Mouse (Mus musculus) hindbrain, embryonic 14.5 days (tissue): ENCODE results near the gene Mpz. TPM values are rescaled to one million over a fixed set of nuclear protein-coding genes. Genes with fewer than 3 reads are reported as not detected.

Source experiments
- ATAC-seq: fragments of 200-750 bp; cut with Nextera tagmentation; 2 replicates; pipeline ENCODE4 v1.8.0; 2017; ENCODE audit warnings: moderate number of reproducible peaks, mild to moderate bottlenecking, moderate TSS enrichment, moderate library complexity; ENCODE audit not compliant: low FRiP score
- DNase-seq: peaks from one replicate; pipeline ENCODE4 v3.0.0-alpha.2; 2015; ENCODE audit warnings: low spot score
- H3K27ac ChIP-seq: fragments of 300-500 bp; sonication (generic); 2 replicates; pipeline ENCODE4 v1.5.1; 2014; ENCODE audit warnings: mild to moderate bottlenecking, moderate library complexity
- H3K27me3 ChIP-seq: fragments of 300-500 bp; sonication (generic); 2 replicates; pipeline ENCODE4 v1.6.1; 2014; ENCODE audit warnings: mild to moderate bottlenecking, low read length, mixed read lengths; ENCODE audit not compliant: control insufficient read depth, insufficient read depth
- H3K36me3 ChIP-seq: fragments of 300-500 bp; sonication (generic); replicated peaks from 2 replicates; pipeline ENCODE4 v1.6.1; 2014; ENCODE audit not compliant: control insufficient read depth, insufficient read depth
- H3K4me1 ChIP-seq: fragments of 300-500 bp; sonication (generic); replicated peaks from 2 replicates; pipeline ENCODE4 v1.6.1; 2014; ENCODE audit warnings: antibody characterized with exemption, low read length, mixed read lengths; ENCODE audit not compliant: control insufficient read depth, insufficient read depth
- H3K4me2 ChIP-seq: fragments of 300-500 bp; sonication (generic); replicated peaks from 2 replicates; pipeline ENCODE4 v1.6.1; 2014; ENCODE audit warnings: mild to moderate bottlenecking, moderate library complexity
- H3K4me3 ChIP-seq: fragments of 300-500 bp; sonication (generic); replicated peaks from 2 replicates; pipeline ENCODE4 v1.5.1; 2014; ENCODE audit warnings: mild to moderate bottlenecking, low read length
- H3K9ac ChIP-seq: fragments of 300-500 bp; sonication (generic); 2 replicates; pipeline ENCODE4 v1.6.1; 2014
- H3K9me3 ChIP-seq: fragments of 300-500 bp; sonication (generic); 2 replicates; pipeline ENCODE4 v1.6.1; 2016; ENCODE audit warnings: low read length; ENCODE audit not compliant: control insufficient read depth
- WGBS: fragments of 180-500 bp; shearing (Covaris S2); extraction: QIAGEN DNeasy Blood & Tissue Kit; methylation state at CpG from one replicate; pipeline ENCODE4 v1.1.7; 2014; 5-methylcytosine and 5-hydroxymethylcytosine counted together
- polyA plus RNA-seq: library from polyadenylated mRNA; unstranded; fragments of >200 nt; fragmentation: Nextera tagmentation; extraction: Ambion mirVana; gene quantifications from 2 replicates; pipeline ENCODE4 v1.2.1, GENCODE M21; 2014

The Mpz gene
- polyA plus RNA-seq, 1 experiment from 2014 or later = 3.5 TPM

DNA sequence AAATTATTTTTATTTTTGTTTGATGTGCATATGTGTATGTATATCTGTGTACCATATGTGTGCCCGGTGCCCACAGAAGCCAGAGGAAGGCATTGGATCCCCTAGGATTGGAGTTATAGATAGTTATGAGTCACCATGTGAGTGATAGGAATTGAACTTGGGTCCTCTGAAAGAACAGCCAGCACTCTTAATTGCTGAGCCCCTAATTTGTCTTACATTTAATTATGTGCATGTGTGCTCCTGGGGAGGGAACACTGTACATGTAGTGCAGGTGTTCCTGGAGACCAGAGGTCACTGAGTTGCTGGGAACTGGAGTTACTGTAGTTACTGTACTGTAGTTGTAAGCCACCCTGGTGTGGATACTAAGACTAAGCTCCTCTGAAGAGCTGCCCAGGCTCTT lies 50.3 kb downstream of the Mpz start:
- Histone ChIP-seq H3K27ac (no peak overlapping the region), H3K9ac (no peak overlapping the region), H3K4me3 (no peak overlapping the region), H3K36me3 (no peaks in the 10 kb centered on the region), H3K27me3 (peaks cover 18% of the 10 kb centered on the region), H3K4me2 (no peak overlapping the region), H3K4me1 (peaks cover 7% of the 10 kb centered on the region; the same call in 1 of the 2 replicates), H3K9me3 (no peaks in the 10 kb centered on the region)
- ATAC-seq = no peak
- DNase-seq = no peak
- WGBS = 100% methylated on average over 1 of the region's 1 CpGs

DNA sequence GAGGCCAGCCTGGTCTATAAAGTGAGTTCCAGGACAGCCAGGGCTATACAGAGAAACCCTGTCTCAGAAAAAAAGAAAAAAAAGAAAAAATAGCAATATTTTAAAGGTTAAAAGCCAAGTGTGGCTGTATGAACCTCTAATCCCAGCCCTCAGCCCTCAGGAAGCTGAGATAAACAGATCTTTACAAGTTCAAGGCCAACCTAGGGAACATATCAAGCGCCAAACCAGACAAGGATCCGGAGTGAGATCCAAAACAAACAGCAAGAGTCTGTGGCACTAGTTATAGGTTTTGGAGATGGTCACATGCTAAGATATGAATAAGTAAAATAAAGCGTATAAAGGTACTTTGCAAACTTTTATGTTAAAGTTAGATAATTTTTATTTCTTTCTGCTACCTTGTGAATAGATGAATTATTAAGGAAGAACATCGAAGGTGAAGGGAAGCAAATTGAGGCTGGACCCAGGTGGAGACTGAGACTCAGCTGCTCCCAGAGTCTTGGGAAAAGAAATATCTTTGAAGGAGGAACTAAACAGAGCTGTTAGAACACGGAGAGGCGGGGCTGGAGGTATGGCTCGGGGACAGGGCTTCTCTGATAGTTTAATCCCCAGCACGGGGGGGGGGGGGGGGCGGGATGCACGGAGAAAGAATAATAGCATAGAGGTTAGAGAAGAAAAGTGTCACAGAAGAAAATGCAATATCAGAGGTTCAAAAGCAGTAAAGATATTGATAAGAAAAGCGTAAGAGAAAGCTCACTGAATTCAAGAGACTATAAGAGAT lies 53.1 kb downstream of the Mpz start:
- Histone ChIP-seq H3K4me1 (no peaks in the 10 kb centered on the region), H3K4me3 (no peak overlapping the region), H3K27me3 (no peaks in the 10 kb centered on the region), H3K4me2 (no peak overlapping the region), H3K27ac (no peak overlapping the region), H3K36me3 (no peaks in the 10 kb centered on the region), H3K9me3 (no peaks in the 10 kb centered on the region), H3K9ac (no peak overlapping the region)
- DNase-seq (no peak), ATAC-seq (no peak)
- 60% methylated on average over 10 of the region's 11 CpGs for WGBS

DNA sequence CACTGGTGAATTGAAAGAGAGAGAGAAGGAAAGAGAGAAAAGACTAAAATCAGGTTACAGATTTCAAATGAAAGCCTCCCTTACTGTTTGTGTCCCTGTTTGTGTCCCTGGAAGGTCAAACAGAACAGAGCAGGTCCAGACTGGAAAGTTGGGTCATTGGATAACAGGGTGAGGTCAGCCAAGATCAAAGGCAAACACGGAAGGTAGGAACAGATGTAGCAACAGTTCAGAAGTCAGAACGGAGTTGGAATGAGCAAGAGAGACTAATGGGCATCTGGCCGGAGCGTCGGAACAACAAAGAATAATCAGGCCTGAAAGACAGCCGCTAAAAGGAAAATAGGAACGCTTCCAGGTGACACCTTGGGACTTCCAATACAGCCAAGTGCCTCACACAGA lies 53.7 kb downstream of the Mpz start:
- H3K27me3 ChIP-seq = no peaks in the 10 kb centered on the region
- H3K4me3 ChIP-seq = no peak overlapping the region
- H3K4me2 ChIP-seq = no peak overlapping the region
- WGBS = 65% methylated on average over 7 of the region's 7 CpGs
- no peaks in the 10 kb centered on the region for H3K4me1 ChIP-seq
- DNase-seq = no peak
- H3K27ac ChIP-seq = no peak overlapping the region
- no peak overlapping the region for H3K9ac ChIP-seq
- no peaks in the 10 kb centered on the region for H3K36me3 ChIP-seq
- ATAC-seq = no peak
- no peaks in the 10 kb centered on the region for H3K9me3 ChIP-seq

DNA sequence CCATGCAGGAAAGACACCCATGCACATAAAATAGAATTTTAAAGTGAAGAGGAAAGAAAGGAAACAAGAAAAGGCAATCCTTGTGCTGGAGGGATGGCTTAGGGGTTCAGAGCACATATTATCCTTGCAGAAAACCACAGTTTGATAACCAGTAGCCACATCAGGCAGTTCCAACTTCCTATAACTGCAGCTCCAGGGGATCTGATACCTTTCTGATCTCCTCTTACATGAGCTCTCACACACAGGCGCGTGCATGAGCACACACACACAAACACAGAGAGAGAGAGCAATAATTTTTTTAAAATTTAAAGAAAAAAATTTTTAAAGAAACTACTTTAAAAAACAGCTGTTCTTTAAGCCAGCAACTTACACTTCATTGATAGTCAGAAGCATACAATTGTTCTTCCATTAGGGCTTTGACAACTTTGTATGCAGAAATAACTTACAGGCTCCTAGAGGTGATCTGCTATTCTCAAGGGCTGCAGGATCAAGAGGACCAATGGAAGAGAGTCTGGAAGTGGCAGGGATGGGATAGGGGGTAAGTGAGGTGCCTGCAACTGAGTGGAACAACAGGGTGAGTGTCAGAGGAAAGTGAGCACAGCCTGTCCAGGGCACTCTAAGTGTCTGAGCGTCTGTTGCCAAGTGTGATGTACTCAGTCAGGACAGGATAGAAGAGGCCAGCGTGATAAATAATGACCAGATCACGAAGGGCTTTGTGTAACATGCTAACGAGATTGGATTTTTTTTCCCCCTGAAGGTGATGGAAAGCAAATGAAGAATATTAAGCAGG lies 55.4 kb downstream of the Mpz start:
- H3K27ac ChIP-seq = no peak overlapping the region
- no peaks in the 10 kb centered on the region for H3K9me3 ChIP-seq
- H3K4me3 ChIP-seq = no peak overlapping the region
- WGBS = 55% methylated on average over 6 of the region's 6 CpGs
- ATAC-seq (no peak), DNase-seq (no peak)
- no peaks in the 10 kb centered on the region for H3K36me3 ChIP-seq
- no peaks in the 10 kb centered on the region for H3K4me1 ChIP-seq
- no peak overlapping the region for H3K9ac ChIP-seq
- no peaks in the 10 kb centered on the region for H3K27me3 ChIP-seq
- H3K4me2 ChIP-seq = no peak overlapping the region

DNA sequence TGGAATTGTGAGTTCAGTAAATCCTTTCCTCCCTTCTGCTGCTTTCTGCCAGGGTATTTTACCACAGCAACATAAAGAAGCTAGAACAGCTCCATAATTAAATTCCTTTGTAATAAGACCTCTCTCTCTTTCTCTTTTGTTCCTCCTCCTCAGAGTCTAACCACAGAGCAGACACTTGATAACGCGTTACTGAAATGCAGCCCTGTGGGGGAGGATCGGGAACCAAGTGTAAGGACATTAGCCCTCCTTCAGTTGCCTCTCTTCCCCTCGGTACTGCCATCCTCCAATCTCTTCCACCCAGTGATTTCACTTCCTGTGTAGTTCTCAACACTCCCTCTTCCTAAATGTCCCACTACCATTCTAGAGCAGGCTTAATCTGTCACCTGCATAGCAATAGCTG lies 58.9 kb downstream of the Mpz start:
- 25% methylated on average over 4 of the region's 4 CpGs for WGBS
- Histone ChIP-seq H3K9me3 (no peaks in the 10 kb centered on the region), H3K36me3 (no peaks in the 10 kb centered on the region), H3K27me3 (no peaks in the 10 kb centered on the region), H3K4me1 (no peaks in the 10 kb centered on the region), H3K27ac (no peak overlapping the region), H3K9ac (no peak overlapping the region), H3K4me3 (no peak overlapping the region), H3K4me2 (no peak overlapping the region)
- DNase-seq (no peak), ATAC-seq (no peak)

Other genes with a start within 250 kb of the Mpz start
- gene Fcrlb, start 237.8 kb upstream of the Mpz start, polyA plus RNA-seq = 0.75 and 1.1 TPM in 2 replicates
- not detected in 2 replicates for gene Fcrla, start 223.1 kb upstream of the Mpz start, polyA plus RNA-seq
- gene Fcgr2b, start 174.2 kb upstream of the Mpz start, polyA plus RNA-seq = 1.2 and 1.8 TPM in 2 replicates
- gene Fcgr4, start 131.8 kb upstream of the Mpz start, polyA plus RNA-seq = 0.33 and 0.56 TPM in 2 replicates
- 9.6 and 11.6 TPM in 2 replicates for gene Fcgr3, start 85.8 kb upstream of the Mpz start, polyA plus RNA-seq
- 11.7 and 20.3 TPM in 2 replicates for gene Cfap126, start 36.8 kb upstream of the Mpz start, polyA plus RNA-seq
- gene Sdhc, start 108 bp upstream of the Mpz start, polyA plus RNA-seq = 311 and 314 TPM in 2 replicates
- gene Pcp4l1, start 45.6 kb downstream of the Mpz start, polyA plus RNA-seq = 37.2 and 55.1 TPM in 2 replicates
- 0.21 and 0.50 TPM in 2 replicates for gene Nr1i3, start 63.3 kb downstream of the Mpz start, polyA plus RNA-seq
- gene Tomm40l, start 71.8 kb downstream of the Mpz start, polyA plus RNA-seq = 41.2 and 47.0 TPM in 2 replicates
- 5.6 and 7.0 TPM in 2 replicates for gene Apoa2, start 74.3 kb downstream of the Mpz start, polyA plus RNA-seq
- 25.2 and 30.1 TPM in 2 replicates for gene Fcer1g, start 83.7 kb downstream of the Mpz start, polyA plus RNA-seq
- gene Adamts4, start 99.7 kb downstream of the Mpz start, polyA plus RNA-seq = 3.0 and 3.7 TPM in 2 replicates
- 218 and 247 TPM in 2 replicates for gene Ndufs2, start 100.7 kb downstream of the Mpz start, polyA plus RNA-seq
- 86.5 and 88.6 TPM in 2 replicates for gene B4galt3, start 119.6 kb downstream of the Mpz start, polyA plus RNA-seq
- gene Ppox, start 130.5 kb downstream of the Mpz start, polyA plus RNA-seq = 43.5 and 44.6 TPM in 2 replicates
- 80.1 and 85.8 TPM in 2 replicates for gene Usp21, start 137.3 kb downstream of the Mpz start, polyA plus RNA-seq
- 116 and 131 TPM in 2 replicates for gene Ufc1, start 144.3 kb downstream of the Mpz start, polyA plus RNA-seq
- 45.9 and 49.9 TPM in 2 replicates for gene Dedd, start 178.4 kb downstream of the Mpz start, polyA plus RNA-seq
- 36.6 and 37.8 TPM in 2 replicates for gene Nit1, start 194.9 kb downstream of the Mpz start, polyA plus RNA-seq
- 60.3 and 66.1 TPM in 2 replicates for gene Pfdn2, start 195.0 kb downstream of the Mpz start, polyA plus RNA-seq
- gene Klhdc9, start 210.1 kb downstream of the Mpz start, polyA plus RNA-seq = 2.6 and 3.9 TPM in 2 replicates
- gene Nectin4, start 219.4 kb downstream of the Mpz start, polyA plus RNA-seq = 2.3 TPM in 2 replicates
- 0.31 and 0.71 TPM in 2 replicates for gene Arhgap30, start 238.2 kb downstream of the Mpz start, polyA plus RNA-seq